Mouse (Mus musculus) testis, adult 2 months (tissue): ENCODE measurements around the gene G6pdx.

Source experiments
- CTCF ChIP-seq: fragments of 200-500 bp; IDR thresholded peaks from 2 replicates; pipeline ENCODE4 v1.5.1; 2012; ENCODE audit warnings: low read depth, mild to moderate bottlenecking, inconsistent platforms, low read length, moderate library complexity; ENCODE audit not compliant: control insufficient read depth, insufficient read depth, insufficient replicate concordance
- POLR2A ChIP-seq: fragments of 200-500 bp; IDR thresholded peaks from 2 replicates; pipeline ENCODE4 v1.6.1; 2012; ENCODE audit warnings: low read depth, mild to moderate bottlenecking, inconsistent platforms, low read length, moderate library complexity; ENCODE audit not compliant: control insufficient read depth

GRCm38 (mm10) chrX:74426256-74426655 is 2.7 kb downstream of the G6pdx start:
- TF ChIP-seq POLR2A = no peak
- no peak for TF ChIP-seq CTCF
